ENCODE assay signal across 10 mouse cellular contexts in the genomic region with DNA sequence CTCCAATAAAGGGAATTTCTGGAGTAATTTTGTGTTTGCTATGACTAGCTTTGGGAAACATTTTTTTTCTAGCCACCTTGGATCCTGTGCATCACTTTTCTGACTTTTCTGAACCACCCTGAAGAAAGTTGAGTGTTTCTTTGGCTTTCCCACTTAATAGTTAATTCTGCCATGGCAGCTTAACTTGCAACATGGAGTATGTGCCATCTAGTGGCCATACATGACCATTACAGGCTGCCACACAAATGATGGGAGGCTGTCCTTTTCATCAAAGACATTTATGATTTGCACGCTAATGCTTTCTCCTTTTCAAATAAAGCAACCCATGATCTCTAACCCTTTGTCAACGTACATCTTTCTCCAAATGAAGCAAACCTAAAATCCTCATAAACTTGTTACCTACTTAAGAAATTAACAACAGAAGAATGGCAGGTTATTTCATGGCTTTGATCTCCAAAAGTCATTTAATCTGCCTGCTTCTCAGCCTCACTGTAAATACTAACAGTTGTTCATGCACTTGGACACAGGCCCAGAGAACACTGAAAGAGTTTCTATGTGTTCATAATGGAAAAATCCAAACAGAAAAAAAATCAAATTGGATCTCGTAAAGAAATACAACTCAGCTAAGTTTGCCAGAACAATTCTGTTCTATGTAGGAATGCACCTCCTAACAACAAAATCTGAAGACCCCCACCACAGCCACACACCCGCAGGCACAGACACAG.
DNase-seq lines count a peak whose midpoint lies in the region; ATAC-seq and TF ChIP-seq lines count a peak whose summit lies in the region.
"Had no signal": no experiment of that assay in that cellular context is flagged by ENCODE, and none has a peak within 500 bp of the region (broad histone marks: within the 10 kb centered on the region; RNA-seq: fewer than 3 reads in every experiment).

No protein-coding gene starts in this region.

- TF ChIP-seq EP300 in heart, adult 2 months (IDR thresholded peaks at IDR 0.05; ENCODE audit: insufficient read depth, low read depth, low read length), result no peak

- H3K27me3 ChIP-seq in heart, adult 2 months (ENCODE audit: control insufficient read depth, insufficient read depth, low read length), result no peaks in the 10 kb centered on the region
- H3K27me3 ChIP-seq in heart, embryonic 11.5 days (ENCODE audit: control insufficient read depth, insufficient read depth, low read length), result no peaks in the 10 kb centered on the region
- no peaks in the 10 kb centered on the region for H3K27me3 ChIP-seq in embryonic facial prominence, embryonic 10.5 days (replicated peaks; ENCODE audit: low read depth, poor library complexity, severe bottlenecking)
- H3K27me3 ChIP-seq: embryonic facial prominence, embryonic 15.5 days; liver, embryonic 15.5 days had no signal

- no peak overlapping the region for H3K9ac ChIP-seq in heart, adult 2 months (ENCODE audit: low read depth, low read length)
- no peak overlapping the region for H3K9ac ChIP-seq in heart, embryonic 11.5 days (ENCODE audit: low read depth, low read length)
- H3K9ac ChIP-seq: embryonic facial prominence, embryonic 15.5 days; liver, embryonic 15.5 days had no signal

- WGBS in heart, adult 2 months, result 40% methylated on average over 4 of the region's 4 CpGs
- 45% methylated on average over 4 of the region's 4 CpGs for WGBS in heart, embryonic 11.5 days (ENCODE audit: insufficient replicate concordance)
- whole genome bisulfite sequencing in embryonic facial prominence, embryonic 10.5 days, result 48% methylated on average over 4 of the region's 4 CpGs

- H3K79me2 ChIP-seq in heart, adult 2 months (replicated peaks; ENCODE audit: control insufficient read depth, insufficient read depth, low read length), result no peaks in the 10 kb centered on the region

- H3K4me3 ChIP-seq in heart, adult 2 months, result no peak overlapping the region
- H3K4me3 ChIP-seq in heart, embryonic 11.5 days (ENCODE audit: low read depth, low read length), result no peak overlapping the region
- no peak overlapping the region for H3K4me3 ChIP-seq in embryonic facial prominence, embryonic 10.5 days
- no peak overlapping the region for H3K4me3 ChIP-seq in layer of hippocampus, adult 2 months
- H3K4me3 ChIP-seq: embryonic facial prominence, embryonic 15.5 days; liver, embryonic 15.5 days had no signal

- H3K4me2 ChIP-seq in heart, embryonic 11.5 days, result no peak overlapping the region
- H3K4me2 ChIP-seq: embryonic facial prominence, embryonic 15.5 days; liver, embryonic 15.5 days had no signal

- peaks cover 3% of the 10 kb centered on the region for H3K4me1 ChIP-seq in heart, adult 2 months (ENCODE audit: control insufficient read depth, insufficient read depth, low read length)
- 0 out of 2 replicates have a peak, but pooled peaks cover 3% of the 10 kb centered on the region for H3K4me1 ChIP-seq in heart, embryonic 11.5 days (ENCODE audit: control insufficient read depth, insufficient read depth, low read length)
- peaks cover 64% of the 10 kb centered on the region for H3K4me1 ChIP-seq in embryonic facial prominence, embryonic 10.5 days
- H3K4me1 ChIP-seq: liver, embryonic 15.5 days had no signal

- H3K27ac ChIP-seq in heart, adult 2 months, result no peak overlapping the region
- H3K27ac ChIP-seq in heart, embryonic 11.5 days (ENCODE audit: low read depth, low read length), result no peak overlapping the region
- H3K27ac ChIP-seq in embryonic facial prominence, embryonic 10.5 days (replicated peaks), result no peak overlapping the region
- H3K27ac ChIP-seq in layer of hippocampus, adult 2 months, result peak overlapping the region; percentile 80
- H3K27ac ChIP-seq: embryonic facial prominence, embryonic 15.5 days; liver, embryonic 15.5 days had no signal

- peak in 1 of 2 experiments; percentile 52 for DNase-seq in heart, adult 2 months
- DNase-seq in A20 (ENCODE audit: low read depth, low spot score), result peak; percentile 64
- peak; percentile 74 for DNase-seq in MN1 (ENCODE audit: low spot score)
- DNase-seq in embryonic facial prominence, embryonic 10.5 days (ENCODE audit: low spot score), result peak; percentile 63
- peak; percentile 72 to 78 for DNase-seq in layer of hippocampus, adult 2 months (ENCODE audit: low spot score in 2 of 2)
- peak; percentile 72 for DNase-seq in lung, postnatal 25 days (ENCODE audit: low spot score)
- no peak for DNase-seq in Muller cell, postnatal 12 days (ENCODE audit: inconsistent ontology term)

- H3K36me3 ChIP-seq in heart, adult 2 months (ENCODE audit: control insufficient read depth, insufficient read depth, low read length), result peaks cover 4% of the 10 kb centered on the region; the same call in 1 of the 2 replicates
- no peaks in the 10 kb centered on the region for H3K36me3 ChIP-seq in heart, embryonic 11.5 days (ENCODE audit: control insufficient read depth, insufficient read depth, low read length)
- H3K36me3 ChIP-seq in embryonic facial prominence, embryonic 10.5 days (replicated peaks), result no peaks in the 10 kb centered on the region
- H3K36me3 ChIP-seq: embryonic facial prominence, embryonic 15.5 days; liver, embryonic 15.5 days had no signal

- no peaks in the 10 kb centered on the region for H3K9me3 ChIP-seq in heart, embryonic 11.5 days (replicated peaks; ENCODE audit: control insufficient read depth, low read length)
- H3K9me3 ChIP-seq in embryonic facial prominence, embryonic 10.5 days, result no peaks in the 10 kb centered on the region
- H3K9me3 ChIP-seq: embryonic facial prominence, embryonic 15.5 days; liver, embryonic 15.5 days had no signal

- ATAC-seq in heart, embryonic 11.5 days (replicated peaks; ENCODE audit: insufficient number of reproducible peaks, low FRiP score, low TSS enrichment), result no peak

- intact Hi-C loops in heart, adult 2 months (cut with DNase I), result loop anchor here (1.0 to 5.0 kb wide), 5 partner anchors 95 to 413 kb away; no protein-coding TSS in a partner anchor

- peak; percentile 99 for TF ChIP-seq CTCF in heart, adult 2 months (IDR thresholded peaks at IDR 0.05)
- TF ChIP-seq CTCF in layer of hippocampus, adult 2 months (conservative IDR thresholded peaks at IDR 0.05), result peak; percentile 100

- TF ChIP-seq POLR2A in heart, adult 2 months (IDR thresholded peaks at IDR 0.05; ENCODE audit: insufficient read depth, low read depth, low read length), result no peak
